ENCODE assay signal across 10 mouse cellular contexts in the genomic region with DNA sequence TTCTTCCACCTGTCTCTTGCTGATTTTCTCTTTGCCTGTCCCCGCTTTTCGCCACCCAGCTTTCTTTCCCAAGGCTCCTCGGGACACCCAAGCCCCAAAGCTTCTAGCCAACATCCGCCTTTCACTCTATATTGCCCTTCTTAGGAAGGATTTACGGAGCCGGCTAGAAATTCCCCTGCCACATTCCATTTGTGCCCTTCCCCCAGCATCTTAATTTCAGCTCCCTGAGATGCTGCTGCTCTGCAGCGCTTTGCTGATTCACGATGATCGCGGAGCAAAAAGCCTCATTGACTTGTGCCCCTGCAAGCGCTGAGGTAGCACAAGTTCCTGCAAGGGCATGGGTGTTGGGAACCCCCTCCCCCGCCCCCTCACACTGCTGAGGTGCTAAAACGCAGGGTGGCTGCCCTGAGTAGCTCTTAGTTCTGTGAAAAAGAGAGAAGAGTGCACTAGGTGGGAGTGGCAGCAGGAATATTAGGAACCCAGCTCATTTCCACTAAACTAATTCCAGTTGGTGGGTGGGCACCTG. TPM values are rescaled to one million over a fixed set of nuclear protein-coding genes. Genes with fewer than 3 reads are reported as not detected.
DNase-seq lines count a peak whose midpoint lies in the region; ATAC-seq and TF ChIP-seq lines count a peak whose summit lies in the region.
"Had no signal": no experiment of that assay in that cellular context is flagged by ENCODE, and none has a peak within 500 bp of the region (broad histone marks: within the 10 kb centered on the region; RNA-seq: fewer than 3 reads in every experiment).

No protein-coding gene starts in this region.

- TF ChIP-seq CTCF in cortical plate, adult 2 months (IDR thresholded peaks at IDR 0.05; ENCODE audit: extremely low read depth, insufficient read depth, low read length) = no peak
- no peak for TF ChIP-seq CTCF in forebrain, postnatal 0 days (IDR thresholded peaks at IDR 0.05; ENCODE audit: low read depth)

- H3K9ac ChIP-seq in heart, embryonic 16.5 days (ENCODE audit: low read length) = no peak overlapping the region
- H3K9ac ChIP-seq in forebrain, postnatal 0 days = no peak overlapping the region
- H3K9ac ChIP-seq in neural tube, embryonic 11.5 days (ENCODE audit: low read length) = no peak overlapping the region

- no peak for TF ChIP-seq POLR2A in cortical plate, adult 2 months (IDR thresholded peaks at IDR 0.05; ENCODE audit: extremely low read depth, insufficient read depth, low read length)

- peaks cover 35% of the 10 kb centered on the region for H3K27me3 ChIP-seq in heart, embryonic 16.5 days (ENCODE audit: control insufficient read depth, insufficient read depth, low read length)
- no peaks in the 10 kb centered on the region for H3K27me3 ChIP-seq in forebrain, postnatal 0 days (ENCODE audit: insufficient read depth, low read length)
- H3K27me3 ChIP-seq in neural tube, embryonic 11.5 days (ENCODE audit: control insufficient read depth, insufficient read depth, low read length) = peaks cover 23% of the 10 kb centered on the region

- peak overlapping the region; percentile 6; the same call in 1 of the 2 replicates for H3K4me3 ChIP-seq in heart, embryonic 16.5 days (ENCODE audit: low read length)
- peak overlapping the region; percentile 80 for H3K4me3 ChIP-seq in cortical plate, adult 2 months (ENCODE audit: insufficient read depth, low read length)
- H3K4me3 ChIP-seq in forebrain, postnatal 0 days (ENCODE audit: low read depth, low read length) = peak overlapping the region; percentile 20
- H3K4me3 ChIP-seq in neural tube, embryonic 11.5 days (ENCODE audit: low read depth, low read length) = no peak overlapping the region
- H3K4me3 ChIP-seq: erythroblast, embryonic 14.5 days had no signal

- no peaks in the 10 kb centered on the region for H3K9me3 ChIP-seq in heart, embryonic 16.5 days (replicated peaks; ENCODE audit: control insufficient read depth, low read length)
- no peaks in the 10 kb centered on the region for H3K9me3 ChIP-seq in forebrain, postnatal 0 days (ENCODE audit: low read length)
- H3K9me3 ChIP-seq in neural tube, embryonic 11.5 days (ENCODE audit: control insufficient read depth, low read length) = no peaks in the 10 kb centered on the region

- no peak for DNase-seq in heart, adult 8-10 months (ENCODE audit: low spot score)
- DNase-seq in forebrain, postnatal 0 days = peak; percentile 12
- peak; percentile 10 for DNase-seq in neural tube, embryonic 11.5 days (ENCODE audit: low spot score)
- no peak for DNase-seq in testis, postnatal 14 days (ENCODE audit: low spot score)
- no peak for DNase-seq in adrenal gland, postnatal 25 days
- no peak for DNase-seq in layer of hippocampus, postnatal 25 days (ENCODE audit: extremely low spot score in 1 of 2, low spot score in 1 of 2)

- no peak for ATAC-seq in heart, embryonic 16.5 days (replicated peaks; ENCODE audit: extremely low read depth, insufficient read depth, low FRiP score)
- no peak for ATAC-seq in forebrain, postnatal 0 days
- ATAC-seq in neural tube, embryonic 11.5 days (ENCODE audit: insufficient read depth, low FRiP score, low TSS enrichment) = no peak

- peak overlapping the region; percentile 34 for H3K4me2 ChIP-seq in heart, embryonic 16.5 days (ENCODE audit: low read depth, low read length)
- H3K4me2 ChIP-seq in forebrain, postnatal 0 days (ENCODE audit: low read depth) = peak overlapping the region; percentile 59
- H3K4me2 ChIP-seq in neural tube, embryonic 11.5 days (ENCODE audit: low read depth) = 0 out of 2 replicates have a peak overlapping the region, but pooled peaks have one; percentile 20

- no peaks in the 10 kb centered on the region for H3K36me3 ChIP-seq in heart, embryonic 16.5 days (ENCODE audit: control insufficient read depth, insufficient read depth)
- H3K36me3 ChIP-seq in forebrain, postnatal 0 days (ENCODE audit: insufficient read depth) = no peaks in the 10 kb centered on the region
- H3K36me3 ChIP-seq in neural tube, embryonic 11.5 days (ENCODE audit: control insufficient read depth, insufficient read depth, low read length) = no peaks in the 10 kb centered on the region
- H3K36me3 ChIP-seq: G1E had no signal

- 9% methylated on average over 13 of the region's 13 CpGs for WGBS in heart, embryonic 16.5 days
- WGBS in forebrain, postnatal 0 days = 18% methylated on average over 13 of the region's 13 CpGs
- WGBS in neural tube, embryonic 11.5 days = 12% methylated on average over 13 of the region's 13 CpGs

- no peak overlapping the region for H3K27ac ChIP-seq in heart, embryonic 16.5 days (ENCODE audit: low read length)
- H3K27ac ChIP-seq in cortical plate, adult 2 months (ENCODE audit: insufficient read depth, low read length) = peak overlapping the region; percentile 29; the same call in 1 of the 2 replicates
- no peak overlapping the region for H3K27ac ChIP-seq in forebrain, postnatal 0 days (ENCODE audit: low read depth, low read length)
- H3K27ac ChIP-seq in neural tube, embryonic 11.5 days (ENCODE audit: low read depth, low read length) = no peak overlapping the region

- H3K4me1 ChIP-seq in heart, embryonic 16.5 days (ENCODE audit: control insufficient read depth, insufficient read depth, low read length) = 0 out of 2 replicates have a peak, but pooled peaks cover 6% of the 10 kb centered on the region
- no peaks in the 10 kb centered on the region for H3K4me1 ChIP-seq in cortical plate, adult 2 months (ENCODE audit: control insufficient read depth, insufficient read depth, low read length)
- no peaks in the 10 kb centered on the region for H3K4me1 ChIP-seq in forebrain, postnatal 0 days (ENCODE audit: insufficient read depth)
- H3K4me1 ChIP-seq in neural tube, embryonic 11.5 days (ENCODE audit: control insufficient read depth, insufficient read depth, low read length) = no peaks in the 10 kb centered on the region

RNA-seq across cellular contexts. Expression of a gene that starts 1.2 kb away (rescaled TPM):
- polyA plus RNA-seq in heart, embryonic 16.5 days (2015; fragmentation: Nextera tagmentation; extraction: Ambion mirVana) = not detected in 2 replicates
- not detected for total RNA-seq in heart, adult 8-10 months (2022)
- 0.17 and 0.27 TPM in 2 replicates for polyA plus RNA-seq in cortical plate, adult 2 months (2012; rRNA removed)
- total RNA-seq in forebrain, postnatal 0 days (2014; rRNA removed) = 5.8 TPM in 1 of 2 replicates, not detected in the other
- 0.14 TPM in 1 of 2 replicates, not detected in the other for polyA plus RNA-seq in forebrain, postnatal 0 days (2015; fragmentation: Nextera tagmentation; extraction: Ambion mirVana)
- polyA plus RNA-seq in neural tube, embryonic 11.5 days (2014; fragmentation: Nextera tagmentation; extraction: Ambion mirVana) = not detected in 2 replicates
- total RNA-seq in adrenal gland, postnatal 25 days (2021) = not detected in 2 replicates
- not detected for total RNA-seq in layer of hippocampus, postnatal 25 days (2021)
- total RNA-seq: G1E had no signal
- polyA plus RNA-seq: erythroblast, embryonic 14.5 days; G1E had no signal

RNA-seq across cellular contexts. Expression of a gene that starts 2.1 kb away (rescaled TPM):
- 0.25 TPM in 2 replicates for polyA plus RNA-seq in heart, embryonic 16.5 days (2015; fragmentation: Nextera tagmentation; extraction: Ambion mirVana)
- total RNA-seq in heart, adult 8-10 months (2022) = under 1 TPM in 3 of 4 experiments, not detected in 1; 0.08 to 0.28 (median 0.14) TPM
- 5.6 and 6.6 TPM in 2 replicates for polyA plus RNA-seq in cortical plate, adult 2 months (2012; rRNA removed)
- 11.5 and 15.1 TPM in 2 replicates for total RNA-seq in forebrain, postnatal 0 days (2014; rRNA removed)
- polyA plus RNA-seq in forebrain, postnatal 0 days (2015; fragmentation: Nextera tagmentation; extraction: Ambion mirVana) = 4.9 and 8.4 TPM in 2 replicates
- 0.93 and 1.2 TPM in 2 replicates for polyA plus RNA-seq in neural tube, embryonic 11.5 days (2014; fragmentation: Nextera tagmentation; extraction: Ambion mirVana)
- total RNA-seq in adrenal gland, postnatal 25 days (2021) = not detected in 2 replicates
- total RNA-seq in layer of hippocampus, postnatal 25 days (2021) = 1 to 10 TPM; 7.1 to 7.9 TPM
- total RNA-seq: G1E had no signal
- polyA plus RNA-seq: erythroblast, embryonic 14.5 days; G1E had no signal

Comparison
In these comparisons a context has a peak if more than half of its experiments do, and no peak if none do; other contexts are left out.
1. DNase-seq: peak in forebrain, postnatal 0 days (single experiment) and neural tube, embryonic 11.5 days (single experiment); none in heart, adult 8-10 months (single experiment), testis, postnatal 14 days (single experiment), adrenal gland, postnatal 25 days (single experiment) and layer of hippocampus, postnatal 25 days (0 of 2).
2. Peak in every context shown above with its lines, with median percentiles within 50 percentile points of each other: H3K4me2 ChIP-seq.